ENCODE assay signal across 10 mouse cellular contexts in genomic region chr13:44735088-44735690, GRCm38 (mm10). TPM values are rescaled to one million over a fixed set of nuclear protein-coding genes. Genes with fewer than 3 reads are reported as not detected.
A peak's percentile ranks its signal among the peaks of the same experiment; 100 is the strongest.
DNase-seq lines count a peak whose midpoint lies in the region; ATAC-seq and TF ChIP-seq lines count a peak whose summit lies in the region.
"Had no signal": no experiment of that assay in that cellular context is flagged by ENCODE, and none has a peak within 500 bp of the region (broad histone marks: within the 10 kb centered on the region; RNA-seq: fewer than 3 reads in every experiment).

No protein-coding gene starts in this region.

- ATAC-seq in heart, postnatal 0 days (ENCODE audit: insufficient read depth, low read depth), result no peak
- ATAC-seq in heart, embryonic 12.5 days (ENCODE audit: insufficient number of reproducible peaks, low FRiP score), result no peak
- no peak for ATAC-seq in stomach, embryonic 14.5 days (ENCODE audit: insufficient number of reproducible peaks, insufficient read depth, low FRiP score, low read depth)
- ATAC-seq in stomach, postnatal 0 days (ENCODE audit: low FRiP score, low TSS enrichment), result no peak
- ATAC-seq in limb, embryonic 13.5 days (ENCODE audit: low FRiP score, low read depth), result no peak
- ATAC-seq: Patski had no signal

- H3K27me3 ChIP-seq in heart, postnatal 0 days (ENCODE audit: control insufficient read depth, insufficient read depth, low read length), result no peaks in the 10 kb centered on the region
- no peaks in the 10 kb centered on the region for H3K27me3 ChIP-seq in heart, embryonic 12.5 days (replicated peaks)
- H3K27me3 ChIP-seq in stomach, embryonic 14.5 days (ENCODE audit: control insufficient read depth, insufficient read depth, low read length), result no peaks in the 10 kb centered on the region
- no peaks in the 10 kb centered on the region for H3K27me3 ChIP-seq in stomach, postnatal 0 days (ENCODE audit: control insufficient read depth, insufficient read depth, low read length)
- H3K27me3 ChIP-seq in limb, embryonic 13.5 days, result no peaks in the 10 kb centered on the region
- H3K27me3 ChIP-seq: Patski had no signal

- 24% methylated on average over 1 of the region's 1 CpGs for WGBS in heart, postnatal 0 days
- WGBS in heart, embryonic 12.5 days, result 39% methylated on average over 1 of the region's 1 CpGs
- WGBS in stomach, embryonic 14.5 days, result 24% methylated on average over 1 of the region's 1 CpGs
- WGBS in stomach, postnatal 0 days, result 54% methylated on average over 1 of the region's 1 CpGs
- 57% methylated on average over 1 of the region's 1 CpGs for WGBS in limb, embryonic 13.5 days

- H3K4me1 ChIP-seq in heart, postnatal 0 days (ENCODE audit: control insufficient read depth, insufficient read depth), result peaks cover 25% of the 10 kb centered on the region
- H3K4me1 ChIP-seq in heart, embryonic 12.5 days (replicated peaks), result peaks cover 27% of the 10 kb centered on the region
- peaks cover 21% of the 10 kb centered on the region for H3K4me1 ChIP-seq in stomach, embryonic 14.5 days (ENCODE audit: control insufficient read depth, insufficient read depth, low read length)
- H3K4me1 ChIP-seq in stomach, postnatal 0 days (replicated peaks; ENCODE audit: control insufficient read depth, insufficient read depth), result no peaks in the 10 kb centered on the region
- peaks cover 35% of the 10 kb centered on the region for H3K4me1 ChIP-seq in limb, embryonic 13.5 days

- no peak overlapping the region for H3K9ac ChIP-seq in heart, postnatal 0 days (replicated peaks; ENCODE audit: low read depth, low read length)
- H3K9ac ChIP-seq in heart, embryonic 12.5 days, result no peak overlapping the region
- H3K9ac ChIP-seq in stomach, embryonic 14.5 days (replicated peaks; ENCODE audit: low read depth, low read length), result no peak overlapping the region
- H3K9ac ChIP-seq in stomach, postnatal 0 days (ENCODE audit: low read length), result no peak overlapping the region
- H3K9ac ChIP-seq in limb, embryonic 13.5 days, result no peak overlapping the region

- no peaks in the 10 kb centered on the region for H3K9me3 ChIP-seq in heart, postnatal 0 days (replicated peaks; ENCODE audit: control insufficient read depth, low read length)
- H3K9me3 ChIP-seq in heart, embryonic 12.5 days (replicated peaks), result no peaks in the 10 kb centered on the region
- H3K9me3 ChIP-seq in stomach, embryonic 14.5 days (ENCODE audit: control insufficient read depth, low read depth, low read length), result no peaks in the 10 kb centered on the region
- no peaks in the 10 kb centered on the region for H3K9me3 ChIP-seq in stomach, postnatal 0 days (ENCODE audit: control insufficient read depth, low read length)
- H3K9me3 ChIP-seq in limb, embryonic 13.5 days, result no peaks in the 10 kb centered on the region

- H3K36me3 ChIP-seq in heart, postnatal 0 days (replicated peaks; ENCODE audit: control insufficient read depth, insufficient read depth, low read length), result 0 out of 2 replicates have a peak, but pooled peaks cover 4% of the 10 kb centered on the region
- no peaks in the 10 kb centered on the region for H3K36me3 ChIP-seq in heart, embryonic 12.5 days
- no peaks in the 10 kb centered on the region for H3K36me3 ChIP-seq in stomach, embryonic 14.5 days (ENCODE audit: control insufficient read depth, insufficient read depth, low read length)
- no peaks in the 10 kb centered on the region for H3K36me3 ChIP-seq in stomach, postnatal 0 days (ENCODE audit: control insufficient read depth, insufficient read depth, low read length)
- H3K36me3 ChIP-seq in limb, embryonic 13.5 days, result peaks cover 3% of the 10 kb centered on the region; the same call in 1 of the 2 replicates

- H3K27ac ChIP-seq in heart, postnatal 0 days (ENCODE audit: low read depth), result peak overlapping the region; percentile 93; the same call in 1 of the 2 replicates
- H3K27ac ChIP-seq in heart, embryonic 12.5 days (ENCODE audit: poor library complexity, severe bottlenecking), result no peak overlapping the region
- no peak overlapping the region for H3K27ac ChIP-seq in stomach, embryonic 14.5 days (ENCODE audit: low read length)
- H3K27ac ChIP-seq in stomach, postnatal 0 days (replicated peaks), result no peak overlapping the region
- no peak overlapping the region for H3K27ac ChIP-seq in limb, embryonic 13.5 days

- no peak for TF ChIP-seq CTCF in heart, postnatal 0 days (IDR thresholded peaks at IDR 0.05; ENCODE audit: low read depth)
- TF ChIP-seq CTCF in stomach, postnatal 0 days (IDR thresholded peaks at IDR 0.05; ENCODE audit: low read depth), result no peak

- DNase-seq in heart, postnatal 0 days (ENCODE audit: low spot score), result no peak
- no peak for DNase-seq in stomach, postnatal 0 days (ENCODE audit: low spot score)
- no peak for DNase-seq in adrenal gland, postnatal 14 days
- no peak for DNase-seq in urinary bladder, adult 2 months (ENCODE audit: low spot score)
- DNase-seq: heart, postnatal 14 days; lung, postnatal 4 days had no signal

- H3K4me3 ChIP-seq in heart, postnatal 0 days (ENCODE audit: low read depth, low read length), result no peak overlapping the region
- no peak overlapping the region for H3K4me3 ChIP-seq in heart, embryonic 12.5 days
- H3K4me3 ChIP-seq in stomach, embryonic 14.5 days (ENCODE audit: low read depth, low read length), result no peak overlapping the region
- H3K4me3 ChIP-seq in stomach, postnatal 0 days (ENCODE audit: low read depth, low read length), result no peak overlapping the region
- H3K4me3 ChIP-seq in limb, embryonic 13.5 days, result peak overlapping the region; percentile 80

- H3K4me2 ChIP-seq in heart, postnatal 0 days (ENCODE audit: low read depth, low read length), result peak overlapping the region; percentile 89; the same call in 1 of the 2 replicates
- no peak overlapping the region for H3K4me2 ChIP-seq in heart, embryonic 12.5 days
- H3K4me2 ChIP-seq in stomach, embryonic 14.5 days (replicated peaks; ENCODE audit: low read depth, low read length), result peak overlapping the region; percentile 85; the same call in 1 of the 2 replicates
- no peak overlapping the region for H3K4me2 ChIP-seq in stomach, postnatal 0 days (replicated peaks; ENCODE audit: low read depth)
- peak overlapping the region; percentile 81 for H3K4me2 ChIP-seq in limb, embryonic 13.5 days (replicated peaks)

- no peak for TF ChIP-seq EP300 in heart, postnatal 0 days (IDR thresholded peaks at IDR 0.05; ENCODE audit: low read depth)
- no peak for TF ChIP-seq EP300 in stomach, postnatal 0 days (optimal IDR thresholded peaks at IDR 0.05)

RNA-seq across cellular contexts. Expression of gene Jarid2, which starts 5.9 kb away (rescaled TPM):
- total RNA-seq in heart, postnatal 0 days (2014; rRNA removed; ENCODE audit: low replicate concordance), result 10.2 and 20.1 TPM in 2 replicates
- 15.9 and 17.7 TPM in 2 replicates for polyA plus RNA-seq in heart, postnatal 0 days (2015; fragmentation: Nextera tagmentation; extraction: Ambion mirVana)
- polyA plus RNA-seq in heart, embryonic 12.5 days (2016; fragmentation: Nextera tagmentation; extraction: Ambion mirVana), result 40.6 TPM in 2 replicates
- 26.5 and 27.3 TPM in 2 replicates for polyA plus RNA-seq in stomach, embryonic 14.5 days (2014; fragmentation: Nextera tagmentation; extraction: Ambion mirVana)
- polyA plus RNA-seq in stomach, postnatal 0 days (2015; fragmentation: Nextera tagmentation; extraction: Ambion mirVana), result 8.0 and 8.3 TPM in 2 replicates
- polyA plus RNA-seq in limb, embryonic 13.5 days (2015; fragmentation: Nextera tagmentation; extraction: Ambion mirVana), result 48.3 and 53.8 TPM in 2 replicates
- 51.0 and 53.6 TPM in 2 replicates for total RNA-seq in adrenal gland, postnatal 14 days (2021)
- 15.2 and 17.8 TPM in 2 replicates for polyA plus RNA-seq in urinary bladder, adult 2 months (2012; rRNA removed)

Comparison
In these comparisons a context has a peak if more than half of its experiments do, and no peak if none do; other contexts are left out.
1. H3K4me2 ChIP-seq: peak in heart, postnatal 0 days (single experiment), stomach, embryonic 14.5 days (single experiment) and limb, embryonic 13.5 days (single experiment); none in heart, embryonic 12.5 days (single experiment) and stomach, postnatal 0 days (single experiment).